Comparison of ENCODE assay signal across 24 mouse cellular contexts in genomic region chr16:51041311-51041710, GRCm38 (mm10).
DNase-seq lines count a peak whose midpoint lies in the region; ATAC-seq lines count a peak whose summit lies in the region.
"Had no signal": no experiment of that assay in that cellular context is flagged by ENCODE, and none has a peak within 500 bp of the region (broad histone marks: within the 10 kb centered on the region; RNA-seq: fewer than 3 reads in every experiment).

No protein-coding gene starts in this region.

- H3K4me3 ChIP-seq in forebrain, embryonic 16.5 days (replicated peaks; ENCODE audit: low read length), result no peak overlapping the region
- H3K4me3 ChIP-seq: heart, adult 2 months; hindbrain, embryonic 12.5 days; limb, embryonic 10.5 days; midbrain, embryonic 15.5 days; neural tube, embryonic 12.5 days had no signal

- H3K36me3 ChIP-seq in forebrain, embryonic 16.5 days (ENCODE audit: control insufficient read depth, insufficient read depth), result no peaks in the 10 kb centered on the region
- H3K36me3 ChIP-seq: hindbrain, embryonic 12.5 days; limb, embryonic 10.5 days; midbrain, embryonic 15.5 days; neural tube, embryonic 12.5 days had no signal

- no peak for DNase-seq in frontal cortex, postnatal 10 days (ENCODE audit: low spot score in 2 of 2)
- DNase-seq in right cerebral cortex, postnatal 10 days (ENCODE audit: low spot score in 2 of 2), result peak; percentile 22 to 38
- no peak for DNase-seq in right cerebral cortex, postnatal 4 days
- DNase-seq in embryo, embryonic 9.5 days (ENCODE audit: extremely low spot score), result no peak
- DNase-seq in kidney, adult 11 months, result no peak
- DNase-seq: adrenal gland, adult 2 months; B cell, adult 2 months; cerebellum, adult 2 months; cerebellum, postnatal 25 days; embryo, embryonic 11 days; gastrocnemius, postnatal 36 days; heart, adult 2 months; kidney, adult 18-20 months; liver; lung, postnatal 4 days; thymus, adult 2 months; thymus, postnatal 4 days had no signal

- WGBS in forebrain, embryonic 16.5 days, result 74% methylated on average over 4 of the region's 4 CpGs

- H3K27me3 ChIP-seq in forebrain, embryonic 16.5 days (replicated peaks; ENCODE audit: control insufficient read depth, insufficient read depth, low read length), result no peaks in the 10 kb centered on the region
- H3K27me3 ChIP-seq: hindbrain, embryonic 12.5 days; midbrain, embryonic 15.5 days; neural tube, embryonic 12.5 days had no signal

- no peak overlapping the region for H3K4me2 ChIP-seq in forebrain, embryonic 16.5 days (ENCODE audit: low read length)
- H3K4me2 ChIP-seq: hindbrain, embryonic 12.5 days; midbrain, embryonic 15.5 days; neural tube, embryonic 12.5 days had no signal

- H3K9me3 ChIP-seq in forebrain, embryonic 16.5 days (ENCODE audit: control insufficient read depth, low read length), result no peaks in the 10 kb centered on the region
- H3K9me3 ChIP-seq: hindbrain, embryonic 12.5 days; limb, embryonic 10.5 days; midbrain, embryonic 15.5 days; neural tube, embryonic 12.5 days had no signal

- H3K4me1 ChIP-seq in forebrain, embryonic 16.5 days (replicated peaks; ENCODE audit: control insufficient read depth, insufficient read depth, low read length), result no peaks in the 10 kb centered on the region
- H3K4me1 ChIP-seq: hindbrain, embryonic 12.5 days; limb, embryonic 10.5 days; midbrain, embryonic 15.5 days; neural tube, embryonic 12.5 days had no signal

- H3K27ac ChIP-seq in forebrain, embryonic 16.5 days (ENCODE audit: low read length), result no peak overlapping the region
- H3K27ac ChIP-seq: heart, adult 2 months; hindbrain, embryonic 12.5 days; kidney, postnatal 0 days; limb, embryonic 10.5 days; midbrain, embryonic 15.5 days; neural tube, embryonic 12.5 days had no signal

- no peak overlapping the region for H3K9ac ChIP-seq in forebrain, embryonic 16.5 days (replicated peaks; ENCODE audit: low read depth, low read length)
- H3K9ac ChIP-seq: hindbrain, embryonic 12.5 days; midbrain, embryonic 15.5 days; neural tube, embryonic 12.5 days had no signal

- peak; percentile 85 for ATAC-seq in frontal cortex, adult (ENCODE audit: low TSS enrichment)
- ATAC-seq in forebrain, embryonic 16.5 days, result peak; percentile 82
- ATAC-seq: midbrain, embryonic 15.5 days had no signal

Comparison
In these comparisons a context has a peak if more than half of its experiments do, and no peak if none do; other contexts are left out.
1. DNase-seq: peak in right cerebral cortex, postnatal 10 days (2 of 2); none in frontal cortex, postnatal 10 days (0 of 2), right cerebral cortex, postnatal 4 days (single experiment), embryo, embryonic 9.5 days (single experiment) and kidney, adult 11 months (single experiment).